Mouse (Mus musculus): ENCODE measurements around the gene H2-D1. TPM values are rescaled to one million over a fixed set of nuclear protein-coding genes. Genes with fewer than 3 reads are reported as not detected.

Gene H2-D1
- 7,111 TPM for polyA plus RNA-seq (2017; shearing (Covaris generic))

DNA sequence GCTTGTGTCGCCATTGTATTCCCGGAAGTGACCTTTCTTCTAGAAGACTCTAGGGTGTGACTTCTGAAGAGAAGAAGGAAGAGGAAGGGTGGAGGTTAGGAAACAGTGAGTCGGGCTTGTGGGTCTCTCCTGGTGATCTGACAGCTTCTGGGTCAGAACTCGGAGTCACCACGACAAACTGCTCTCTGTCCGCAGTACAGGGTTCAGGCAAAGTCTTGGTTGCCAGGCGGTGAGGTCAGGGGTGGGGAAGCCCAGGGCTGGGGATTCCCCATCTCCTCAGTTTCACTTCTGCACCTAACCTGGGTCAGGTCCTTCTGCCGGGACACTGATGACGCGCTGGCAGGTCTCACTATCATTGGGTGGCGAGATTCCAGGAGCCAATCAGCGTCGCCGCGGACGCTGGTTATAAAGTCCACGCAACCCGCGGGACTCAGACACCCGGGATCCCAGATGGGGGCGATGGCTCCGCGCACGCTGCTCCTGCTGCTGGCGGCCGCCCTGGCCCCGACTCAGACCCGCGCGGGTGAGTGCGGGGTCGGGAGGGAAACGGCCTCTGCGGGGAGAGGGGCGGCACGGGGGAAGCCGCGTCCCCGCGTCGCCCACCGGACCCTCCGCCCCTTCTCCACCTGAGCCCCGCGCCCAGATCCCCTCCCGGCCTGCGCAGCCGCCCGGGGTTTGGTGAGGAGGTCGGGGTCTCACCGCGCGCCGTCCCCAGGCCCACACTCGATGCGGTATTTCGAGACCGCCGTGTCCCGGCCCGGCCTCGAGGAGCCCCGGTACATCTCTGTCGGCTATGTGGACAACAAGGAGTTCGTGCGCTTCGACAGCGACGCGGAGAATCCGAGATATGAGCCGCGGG, at the start of gene H2-D1:
Gene H2-D1, plus strand, starts transcription at position 67 of the 859 bp plus-strand sequence.

DNA sequence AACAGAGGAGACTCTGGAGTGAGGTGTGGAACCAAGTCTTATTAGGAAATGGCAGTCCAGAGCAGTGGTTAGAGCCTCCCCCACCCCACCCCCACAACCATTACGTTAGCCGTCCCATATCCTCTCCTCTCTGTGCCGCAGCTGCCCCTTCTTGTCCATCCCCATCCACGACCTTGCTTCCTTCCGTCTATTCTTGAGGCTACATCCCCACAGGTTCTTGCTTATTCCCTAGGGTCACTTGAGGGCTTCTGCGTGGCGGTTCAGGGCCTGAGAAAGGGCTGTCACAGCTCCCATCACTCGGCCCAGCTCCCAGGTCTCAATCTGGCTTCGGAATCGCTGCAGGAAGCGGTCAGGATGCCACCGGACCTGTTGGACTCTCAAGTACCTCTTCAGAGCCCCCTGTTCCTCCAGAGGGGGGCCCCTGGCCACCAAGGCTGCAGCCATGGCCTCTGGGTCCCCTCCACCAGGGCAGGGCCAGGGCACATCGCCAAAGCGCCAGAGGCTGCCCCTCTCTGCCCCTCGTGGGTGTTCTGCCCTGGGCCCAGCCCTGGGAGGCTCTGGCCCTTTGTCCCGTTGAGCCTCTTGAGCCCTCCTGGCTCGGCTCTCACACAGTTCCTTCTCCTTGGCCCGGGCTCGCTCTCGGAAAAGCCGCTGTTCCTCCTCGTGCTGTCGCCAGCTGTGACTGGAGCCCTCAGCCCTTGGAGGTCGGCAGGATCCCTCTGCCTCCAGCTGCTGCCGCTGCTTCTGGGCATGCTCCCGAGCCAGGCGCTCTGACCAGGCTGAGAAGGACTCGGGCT, 42.2 kb upstream of the H2-D1 start, which contains the start of gene Gm16181:
Gene Gm16181, plus strand, starts transcription at position 679 of the 797 bp plus-strand sequence.

DNA sequence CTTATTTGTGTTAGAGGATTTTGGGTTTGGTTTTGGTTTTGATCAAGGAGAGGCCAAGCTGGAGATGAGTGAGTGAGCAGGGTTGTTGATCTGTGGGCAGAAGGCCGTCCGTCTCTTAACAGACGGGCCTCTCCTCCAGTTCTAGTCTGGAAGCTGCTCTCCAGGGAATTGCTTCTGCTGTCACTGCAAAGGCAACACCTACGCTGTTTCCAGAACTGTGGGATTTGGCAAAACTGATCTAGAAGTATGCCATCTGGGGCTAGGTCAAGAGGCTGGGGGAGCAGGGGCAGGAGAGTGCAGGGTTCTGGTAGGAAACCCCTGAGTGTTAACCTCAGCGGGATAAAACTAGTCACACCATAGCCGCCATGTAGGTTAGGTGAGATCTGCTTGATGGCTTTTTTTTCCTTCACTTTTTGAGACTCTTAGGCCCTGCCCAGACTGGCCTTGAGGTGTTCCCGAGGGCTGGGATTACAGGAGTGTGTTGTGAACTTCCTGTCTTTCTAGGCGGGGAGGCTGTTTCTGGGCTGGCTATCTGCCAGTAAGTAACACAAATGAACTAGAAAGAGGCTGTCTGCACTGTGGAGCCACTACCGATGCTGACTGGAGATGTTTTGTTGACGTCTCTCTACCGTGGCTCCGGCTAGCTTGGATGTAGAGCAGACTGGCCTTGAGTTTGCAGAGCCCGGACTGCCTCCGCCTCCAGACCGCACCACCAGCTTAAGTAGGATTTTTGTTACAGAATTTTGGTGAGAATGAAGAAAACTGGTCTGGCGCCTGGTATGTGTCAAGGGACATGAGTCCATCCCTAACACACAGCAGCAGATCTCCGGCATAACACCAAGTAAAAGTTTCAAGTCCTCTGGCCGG, 29.2 kb upstream of the H2-D1 start, which contains the start of gene Atp6v1g2:
Gene Atp6v1g2, plus strand, starts transcription at position 547 of the 867 bp plus-strand sequence.

DNA sequence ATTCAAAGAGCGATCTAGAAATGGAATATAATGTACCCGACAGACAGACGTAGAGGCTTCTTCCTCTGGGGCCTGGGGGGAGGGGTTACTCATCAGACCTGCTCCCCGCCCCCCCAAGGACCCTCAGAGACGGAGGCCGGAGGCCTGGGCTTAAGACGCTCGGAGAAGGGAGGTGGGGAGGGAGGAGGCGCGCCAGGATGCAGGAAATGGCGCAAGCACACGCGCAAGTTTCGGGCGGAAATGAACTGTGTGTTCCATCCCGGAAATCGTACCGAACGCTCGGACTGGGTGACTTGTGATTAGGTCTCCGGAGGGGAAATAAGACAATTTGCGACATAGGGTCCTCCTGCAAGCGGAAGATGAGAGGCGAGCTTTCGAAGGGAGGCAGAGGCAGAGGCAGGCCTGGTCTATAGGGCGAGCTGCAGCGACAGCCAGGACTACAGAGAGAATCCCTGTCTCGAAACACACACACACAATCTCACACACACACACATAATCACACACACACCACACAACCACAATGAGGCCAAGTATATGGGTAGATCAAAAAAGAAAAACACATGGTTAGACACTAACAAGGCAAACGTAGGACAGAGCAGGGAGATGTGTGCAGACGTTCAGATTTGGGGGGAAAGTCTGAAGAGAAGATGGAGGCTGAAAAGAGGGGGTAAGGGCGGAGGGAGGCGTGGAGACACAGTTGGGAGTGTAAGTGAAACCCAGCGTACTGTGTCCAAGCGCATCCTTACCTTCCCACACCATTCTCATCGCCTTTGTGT, 26.7 kb upstream of the H2-D1 start, which contains the start of gene Nfkbil1:
Gene Nfkbil1, minus strand, starts transcription at position 179 of the 776 bp plus-strand sequence.

DNA sequence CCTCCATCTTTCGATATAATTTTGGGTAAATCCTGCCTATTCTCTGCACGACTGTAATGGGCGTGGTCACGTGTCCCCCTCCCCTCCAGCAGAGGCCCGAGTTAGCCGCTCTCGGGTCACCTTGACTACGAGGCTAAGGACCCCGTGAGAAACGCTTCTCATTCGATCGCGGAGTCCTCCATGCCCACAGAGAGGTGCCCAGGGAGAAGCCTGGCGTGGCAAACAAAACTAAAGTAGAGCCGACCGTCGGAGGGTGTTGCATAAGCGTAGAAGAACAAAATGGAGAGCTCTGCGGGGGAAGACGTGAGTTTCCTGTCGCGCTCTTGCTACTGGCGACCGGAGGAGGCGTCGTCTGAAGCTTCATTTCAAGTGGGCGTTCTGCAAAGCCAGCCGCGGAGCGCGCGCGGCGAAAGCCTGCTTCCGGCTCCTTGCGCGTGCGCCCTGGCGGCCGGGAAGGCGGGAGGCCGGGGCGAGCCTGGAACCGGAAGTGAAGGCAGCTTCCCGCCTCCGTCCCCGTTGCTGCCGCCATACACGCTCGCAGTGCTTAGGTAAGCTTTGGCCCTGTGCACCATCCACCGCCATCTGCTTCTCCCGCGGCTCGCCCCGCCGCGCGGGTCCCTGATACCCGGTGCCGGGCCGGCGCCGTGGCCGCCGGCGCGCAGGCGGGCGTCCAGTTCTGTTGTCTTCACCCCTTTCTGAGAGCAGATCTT, 21.1 kb upstream of the H2-D1 start, which contains the start of gene Ddx39b:
Gene Ddx39b, plus strand, starts transcription at position 442 of the 710 bp plus-strand sequence.

Other genes starting within 250 kb of the H2-D1 start
- 0.44 TPM for gene Vwa7, start 246.2 kb upstream of the H2-D1 start, polyA plus RNA-seq (2017; shearing (Covaris generic))
- gene Sapcd1, start 234.7 kb upstream of the H2-D1 start, polyA plus RNA-seq (2017; shearing (Covaris generic)) = 4.4 TPM
- gene Msh5, start 216.0 kb upstream of the H2-D1 start, polyA plus RNA-seq (2017; shearing (Covaris generic)) = 1.5 TPM
- gene Clic1, start 212.8 kb upstream of the H2-D1 start, polyA plus RNA-seq (2017; shearing (Covaris generic)) = 611 TPM
- gene Ddah2, start 203.7 kb upstream of the H2-D1 start, polyA plus RNA-seq (2017; shearing (Covaris generic)) = 2.5 TPM
- gene Ly6g6c, start 197.3 kb upstream of the H2-D1 start, polyA plus RNA-seq (2017; shearing (Covaris generic)) = not detected
- not detected for gene Mpig6b, start 196.5 kb upstream of the H2-D1 start, polyA plus RNA-seq (2017; shearing (Covaris generic))
- gene Ly6g6e, start 185.8 kb upstream of the H2-D1 start, polyA plus RNA-seq (2017; shearing (Covaris generic)) = not detected
- not detected for gene Ly6g6d, start 184.7 kb upstream of the H2-D1 start, polyA plus RNA-seq (2017; shearing (Covaris generic))
- not detected for gene Ly6g6f, start 177.1 kb upstream of the H2-D1 start, polyA plus RNA-seq (2017; shearing (Covaris generic))
- 86.4 TPM for gene Abhd16a, start 173.5 kb upstream of the H2-D1 start, polyA plus RNA-seq (2017; shearing (Covaris generic))
- not detected for gene Ly6g5c, start 154.5 kb upstream of the H2-D1 start, polyA plus RNA-seq (2017; shearing (Covaris generic))
- gene Ly6g5b, start 147.3 kb upstream of the H2-D1 start, polyA plus RNA-seq (2017; shearing (Covaris generic)) = 2.4 TPM
- gene Gpank1, start 141.3 kb upstream of the H2-D1 start, polyA plus RNA-seq (2017; shearing (Covaris generic)) = 62.3 TPM
- 279 TPM for gene Csnk2b, start 140.7 kb upstream of the H2-D1 start, polyA plus RNA-seq (2017; shearing (Covaris generic))
- 5.5 TPM for gene D17H6S53E, start 136.4 kb upstream of the H2-D1 start, polyA plus RNA-seq (2017; shearing (Covaris generic))
- gene Apom, start 130.7 kb upstream of the H2-D1 start, polyA plus RNA-seq (2017; shearing (Covaris generic)) = not detected
- gene Bag6, start 127.6 kb upstream of the H2-D1 start, polyA plus RNA-seq (2017; shearing (Covaris generic)) = 48.9 TPM
- 17.8 TPM for gene Prrc2a, start 97.8 kb upstream of the H2-D1 start, polyA plus RNA-seq (2017; shearing (Covaris generic))
- 7.4 TPM for gene Aif1, start 86.7 kb upstream of the H2-D1 start, polyA plus RNA-seq (2017; shearing (Covaris generic))
- gene Lst1, start 74.3 kb upstream of the H2-D1 start, polyA plus RNA-seq (2017; shearing (Covaris generic)) = 9.5 TPM
- 1,703 TPM for gene Ltb, start 68.3 kb upstream of the H2-D1 start, polyA plus RNA-seq (2017; shearing (Covaris generic))
- gene Tnf, start 60.7 kb upstream of the H2-D1 start, polyA plus RNA-seq (2017; shearing (Covaris generic)) = 46.9 TPM
- gene Lta, start 57.4 kb upstream of the H2-D1 start, polyA plus RNA-seq (2017; shearing (Covaris generic)) = 140 TPM
- gene Gm16181, start 41.9 kb upstream of the H2-D1 start, polyA plus RNA-seq (2017; shearing (Covaris generic)) = 1.6 TPM
- 8.7 TPM for gene Atp6v1g2, start 29.1 kb upstream of the H2-D1 start, polyA plus RNA-seq (2017; shearing (Covaris generic))
- 23.1 TPM for gene Nfkbil1, start 26.9 kb upstream of the H2-D1 start, polyA plus RNA-seq (2017; shearing (Covaris generic))
- 257 TPM for gene Ddx39b, start 21.0 kb upstream of the H2-D1 start, polyA plus RNA-seq (2017; shearing (Covaris generic))
- 0.34 TPM for gene H2-Q1, start 57.7 kb downstream of the H2-D1 start, polyA plus RNA-seq (2017; shearing (Covaris generic))
- 20.6 TPM for gene H2-Q2, start 79.5 kb downstream of the H2-D1 start, polyA plus RNA-seq (2017; shearing (Covaris generic))
- gene H2-Q4, start 116.9 kb downstream of the H2-D1 start, polyA plus RNA-seq (2017; shearing (Covaris generic)) = 36.3 TPM
- gene H2-Q6, start 162.1 kb downstream of the H2-D1 start, polyA plus RNA-seq (2017; shearing (Covaris generic)) = 1,066 TPM
- gene H2-Q7, start 176.4 kb downstream of the H2-D1 start, polyA plus RNA-seq (2017; shearing (Covaris generic)) = 2,802 TPM
- 30.8 TPM for gene H2-Q10, start 207.4 kb downstream of the H2-D1 start, polyA plus RNA-seq (2017; shearing (Covaris generic))
- 0.22 TPM for gene Pou5f1, start 243.3 kb downstream of the H2-D1 start, polyA plus RNA-seq (2017; shearing (Covaris generic))

Data from inflammation-experienced regulatory T-cells, adult 16 weeks (primary cell).